37 mouse cellular contexts compared by ENCODE assay signal in the genomic region with DNA sequence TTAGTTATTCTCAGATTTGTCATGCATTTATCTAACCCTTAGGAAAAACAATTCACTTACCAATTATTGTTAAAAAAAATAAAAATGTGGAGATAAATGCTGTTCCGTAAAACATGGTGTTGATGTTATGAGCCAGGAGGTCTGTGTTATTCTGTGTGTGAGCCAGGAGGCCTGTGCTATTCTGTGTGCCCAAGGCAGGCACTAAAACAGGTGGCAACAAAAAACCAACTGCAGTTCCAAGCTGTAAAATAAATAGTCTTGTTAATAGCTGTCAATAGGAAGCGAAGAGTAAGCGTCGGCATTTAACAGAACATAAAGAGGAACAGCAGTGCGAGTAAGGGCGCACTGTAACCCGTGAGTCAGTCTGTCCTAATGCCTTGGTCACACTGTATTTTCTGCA. TPM values are rescaled to one million over a fixed set of nuclear protein-coding genes. Genes with fewer than 3 reads are reported as not detected.
DNase-seq lines count a peak whose midpoint lies in the region; ATAC-seq and TF ChIP-seq lines count a peak whose summit lies in the region.
"Had no signal": no experiment of that assay in that cellular context is flagged by ENCODE, and none has a peak within 500 bp of the region (broad histone marks: within the 10 kb centered on the region; RNA-seq: fewer than 3 reads in every experiment).

No protein-coding gene starts in this region.

- H3K27me3 ChIP-seq in forebrain, embryonic 14.5 days (replicated peaks; ENCODE audit: control insufficient read depth, insufficient read depth, low read length) = no peaks in the 10 kb centered on the region
- H3K27me3 ChIP-seq in forebrain, embryonic 16.5 days (replicated peaks; ENCODE audit: control insufficient read depth, insufficient read depth, low read length) = no peaks in the 10 kb centered on the region
- H3K27me3 ChIP-seq in kidney, adult 2 months (replicated peaks; ENCODE audit: control insufficient read depth, insufficient read depth, low read length) = no peaks in the 10 kb centered on the region
- no peaks in the 10 kb centered on the region for H3K27me3 ChIP-seq in kidney, embryonic 14.5 days (ENCODE audit: control insufficient read depth, insufficient read depth, low read length)
- H3K27me3 ChIP-seq: limb, embryonic 12.5 days; liver, embryonic 15.5 days had no signal

- H3K4me1 ChIP-seq in forebrain, embryonic 14.5 days (ENCODE audit: control insufficient read depth, insufficient read depth, low read length) = peaks cover 6% of the 10 kb centered on the region; the same call in 1 of the 2 replicates
- H3K4me1 ChIP-seq in forebrain, embryonic 16.5 days (replicated peaks; ENCODE audit: control insufficient read depth, insufficient read depth, low read length) = peaks cover 14% of the 10 kb centered on the region
- H3K4me1 ChIP-seq in kidney, adult 2 months (ENCODE audit: control insufficient read depth, insufficient read depth, low read length) = no peaks in the 10 kb centered on the region; the same call in 1 of the 2 replicates
- H3K4me1 ChIP-seq in kidney, embryonic 14.5 days (ENCODE audit: control insufficient read depth, insufficient read depth, low read length) = peaks cover 7% of the 10 kb centered on the region; the same call in 1 of the 2 replicates

- WGBS in forebrain, embryonic 14.5 days = 81% methylated on average over 7 of the region's 7 CpGs
- 69% methylated on average over 7 of the region's 7 CpGs for WGBS in forebrain, embryonic 16.5 days
- 82% methylated on average over 7 of the region's 7 CpGs for WGBS in kidney, adult 2 months
- WGBS in kidney, embryonic 14.5 days = 79% methylated on average over 7 of the region's 7 CpGs

- H3K4me2 ChIP-seq in forebrain, embryonic 14.5 days (ENCODE audit: low read length) = no peak overlapping the region
- H3K4me2 ChIP-seq in forebrain, embryonic 16.5 days (ENCODE audit: low read length) = no peak overlapping the region
- no peak overlapping the region for H3K4me2 ChIP-seq in kidney, embryonic 14.5 days (replicated peaks; ENCODE audit: low read depth, low read length)
- H3K4me2 ChIP-seq: limb, embryonic 12.5 days; liver, embryonic 15.5 days; lung, embryonic 14.5 days had no signal

- H3K27ac ChIP-seq in forebrain, embryonic 14.5 days (ENCODE audit: low read depth, low read length) = no peak overlapping the region
- H3K27ac ChIP-seq in forebrain, embryonic 16.5 days (ENCODE audit: low read length) = no peak overlapping the region
- no peak overlapping the region for H3K27ac ChIP-seq in kidney, adult 2 months (ENCODE audit: insufficient read depth, low read depth, low read length)
- H3K27ac ChIP-seq in kidney, embryonic 14.5 days (ENCODE audit: low read depth, low read length) = no peak overlapping the region
- H3K27ac ChIP-seq: limb, embryonic 12.5 days; liver, embryonic 15.5 days; midbrain, embryonic 10.5 days had no signal

- ATAC-seq in forebrain, embryonic 14.5 days = no peak
- ATAC-seq in forebrain, embryonic 16.5 days = no peak
- ATAC-seq in kidney, embryonic 14.5 days (ENCODE audit: low FRiP score, low TSS enrichment) = no peak
- ATAC-seq: hindbrain, embryonic 16.5 days; midbrain, embryonic 16.5 days had no signal

- no peaks in the 10 kb centered on the region for H3K9me3 ChIP-seq in forebrain, embryonic 14.5 days (replicated peaks; ENCODE audit: control insufficient read depth, low read length)
- H3K9me3 ChIP-seq in forebrain, embryonic 16.5 days (ENCODE audit: control insufficient read depth, low read length) = no peaks in the 10 kb centered on the region
- H3K9me3 ChIP-seq in kidney, embryonic 14.5 days (ENCODE audit: control insufficient read depth, low read length) = no peaks in the 10 kb centered on the region
- H3K9me3 ChIP-seq: limb, embryonic 12.5 days; liver, embryonic 15.5 days; midbrain, embryonic 10.5 days had no signal

- no peak overlapping the region for H3K9ac ChIP-seq in forebrain, embryonic 14.5 days (ENCODE audit: low read length)
- no peak overlapping the region for H3K9ac ChIP-seq in forebrain, embryonic 16.5 days (replicated peaks; ENCODE audit: low read depth, low read length)
- H3K9ac ChIP-seq in kidney, embryonic 14.5 days (ENCODE audit: low read depth, low read length) = no peak overlapping the region
- H3K9ac ChIP-seq: limb, embryonic 12.5 days; liver, embryonic 15.5 days; lung, embryonic 14.5 days had no signal

- TF ChIP-seq CTCF in kidney, adult 2 months (conservative IDR thresholded peaks at IDR 0.05; ENCODE audit: insufficient read depth, insufficient read length, low read depth, low read length) = no peak

- DNase-seq in forebrain, embryonic 14.5 days (ENCODE audit: low spot score) = peak; percentile 37
- DNase-seq in kidney, adult 2 months = peak; percentile 13
- DNase-seq in layer of hippocampus, adult 8-10 months (ENCODE audit: low spot score in 2 of 2) = peak; percentile 12 to 31
- no peak for DNase-seq in urinary bladder, postnatal 36 days (ENCODE audit: low spot score in 2 of 2)
- no peak for DNase-seq in adrenal gland, adult 2 months
- DNase-seq: adrenal gland, postnatal 36 days; cerebellum, adult 8-10 months; cerebellum, postnatal 25 days; kidney, adult 8-10 months; kidney, postnatal 10 days; lung, embryonic 14.5 days; lung, postnatal 14 days; thymus, adult 2 months; thymus, postnatal 36 days had no signal

- peaks cover 2% of the 10 kb centered on the region; the same call in 1 of the 2 replicates for H3K36me3 ChIP-seq in forebrain, embryonic 14.5 days (ENCODE audit: control insufficient read depth, insufficient read depth, low read length)
- H3K36me3 ChIP-seq in forebrain, embryonic 16.5 days (ENCODE audit: control insufficient read depth, insufficient read depth) = no peaks in the 10 kb centered on the region; the same call in 1 of the 2 replicates
- H3K36me3 ChIP-seq in kidney, adult 2 months (ENCODE audit: control insufficient read depth, insufficient read depth, low read length) = no peaks in the 10 kb centered on the region; the same call in 1 of the 2 replicates
- 0 out of 2 replicates have a peak, but pooled peaks cover 3% of the 10 kb centered on the region for H3K36me3 ChIP-seq in kidney, embryonic 14.5 days (ENCODE audit: control insufficient read depth, insufficient read depth, low read length)

- TF ChIP-seq POLR2A in kidney, adult 2 months (IDR thresholded peaks at IDR 0.05; ENCODE audit: low read depth, low read length) = no peak

- H3K4me3 ChIP-seq in forebrain, embryonic 14.5 days (ENCODE audit: low read depth, low read length) = no peak overlapping the region
- no peak overlapping the region for H3K4me3 ChIP-seq in forebrain, embryonic 16.5 days (replicated peaks; ENCODE audit: low read length)
- H3K4me3 ChIP-seq in kidney, adult 2 months (ENCODE audit: insufficient read depth, low read depth, low read length) = no peak overlapping the region
- H3K4me3 ChIP-seq in kidney, embryonic 14.5 days (ENCODE audit: low read length) = no peak overlapping the region
- H3K4me3 ChIP-seq: limb, embryonic 12.5 days; liver, embryonic 15.5 days; midbrain, embryonic 10.5 days had no signal

RNA-seq across cellular contexts. Expression of a gene that starts 4.9 kb away (rescaled TPM):
- 6.0 and 8.4 TPM in 2 replicates for polyA plus RNA-seq in forebrain, embryonic 14.5 days (2014; fragmentation: Nextera tagmentation; extraction: Ambion mirVana)
- 7.2 and 8.8 TPM in 2 replicates for polyA plus RNA-seq in forebrain, embryonic 16.5 days (2015; fragmentation: Nextera tagmentation; extraction: Ambion mirVana)
- polyA plus RNA-seq in kidney, adult 2 months (2012; rRNA removed) = 10.8 and 16.1 TPM in 2 replicates
- 6.8 and 8.5 TPM in 2 replicates for polyA plus RNA-seq in kidney, embryonic 14.5 days (2014; fragmentation: Nextera tagmentation; extraction: Ambion mirVana)
- 10 to 100 TPM; 16.8 to 20.0 (median 18.8) TPM for total RNA-seq in layer of hippocampus, adult 8-10 months (2022)
- total RNA-seq in adrenal gland, adult 2 months (2021) = 10 to 100 TPM in 1 of 2 experiments, 1 to 10 TPM in 1; 9.5 to 16.8 TPM
- 20.7 and 27.7 TPM in 2 replicates for polyA plus RNA-seq in adrenal gland, adult 2 months (2012; rRNA removed)

RNA-seq across cellular contexts. Expression of a gene that starts 15.4 kb away (rescaled TPM):
- polyA plus RNA-seq in forebrain, embryonic 14.5 days (2014; fragmentation: Nextera tagmentation; extraction: Ambion mirVana) = not detected in 2 replicates
- polyA plus RNA-seq in forebrain, embryonic 16.5 days (2015; fragmentation: Nextera tagmentation; extraction: Ambion mirVana) = not detected in 2 replicates
- not detected in 2 replicates for polyA plus RNA-seq in kidney, adult 2 months (2012; rRNA removed)
- polyA plus RNA-seq in kidney, embryonic 14.5 days (2014; fragmentation: Nextera tagmentation; extraction: Ambion mirVana) = not detected in 2 replicates
- total RNA-seq in layer of hippocampus, adult 8-10 months (2022) = not detected
- total RNA-seq in adrenal gland, adult 2 months (2021) = not detected
- polyA plus RNA-seq in adrenal gland, adult 2 months (2012; rRNA removed) = not detected in 2 replicates
- total RNA-seq: adrenal gland, postnatal 36 days; gastrocnemius, adult 18-20 months; gastrocnemius, postnatal 4 days; heart, adult 8-10 months; heart, postnatal 25 days; left cerebral cortex, adult 18-20 months; left cerebral cortex, postnatal 25 days; liver, adult 2 months; megakaryocyte progenitor cell, adult 5-6 weeks; neutrophil, adult 5-6 weeks had no signal
- polyA plus RNA-seq: embryonic facial prominence, embryonic 11.5 days; frontal cortex, adult 2 months; heart, embryonic 14.5 days; hindbrain, embryonic 11.5 days; hindbrain, embryonic 16.5 days; intestine, embryonic 14.5 days; large intestine, adult 2 months; limb, embryonic 12.5 days; liver, adult 2 months; liver, embryonic 15.5 days; lung, embryonic 14.5 days; midbrain, embryonic 10.5 days; midbrain, embryonic 16.5 days; neural tube, embryonic 11.5 days; thymus, adult 2 months had no signal

RNA-seq across cellular contexts. Expression of a gene that starts 41.7 kb away (rescaled TPM):
- 10.0 and 10.4 TPM in 2 replicates for polyA plus RNA-seq in forebrain, embryonic 14.5 days (2014; fragmentation: Nextera tagmentation; extraction: Ambion mirVana)
- 12.9 and 13.2 TPM in 2 replicates for polyA plus RNA-seq in forebrain, embryonic 16.5 days (2015; fragmentation: Nextera tagmentation; extraction: Ambion mirVana)
- 8.1 and 10.4 TPM in 2 replicates for polyA plus RNA-seq in kidney, adult 2 months (2012; rRNA removed)
- polyA plus RNA-seq in kidney, embryonic 14.5 days (2014; fragmentation: Nextera tagmentation; extraction: Ambion mirVana) = 12.6 and 13.2 TPM in 2 replicates
- 10 to 100 TPM; 33.7 to 56.3 (median 49.8) TPM for total RNA-seq in layer of hippocampus, adult 8-10 months (2022)
- 10 to 100 TPM; 12.4 to 14.5 TPM for total RNA-seq in adrenal gland, adult 2 months (2021)
- 2.2 and 5.9 TPM in 2 replicates for polyA plus RNA-seq in adrenal gland, adult 2 months (2012; rRNA removed)

RNA-seq across cellular contexts. Expression of a gene that starts 41.8 kb away (rescaled TPM):
- polyA plus RNA-seq in forebrain, embryonic 14.5 days (2014; fragmentation: Nextera tagmentation; extraction: Ambion mirVana) = 6.9 and 7.3 TPM in 2 replicates
- polyA plus RNA-seq in forebrain, embryonic 16.5 days (2015; fragmentation: Nextera tagmentation; extraction: Ambion mirVana) = 7.3 and 8.2 TPM in 2 replicates
- polyA plus RNA-seq in kidney, adult 2 months (2012; rRNA removed) = 0.31 and 0.43 TPM in 2 replicates
- 10.4 and 23.3 TPM in 2 replicates for polyA plus RNA-seq in kidney, embryonic 14.5 days (2014; fragmentation: Nextera tagmentation; extraction: Ambion mirVana)
- 1 to 10 TPM in 2 of 4 experiments, under 1 TPM in 2; 0.29 to 1.5 (median 0.89) TPM for total RNA-seq in layer of hippocampus, adult 8-10 months (2022)
- 1 to 10 TPM in 1 of 2 experiments, under 1 TPM in 1; 0.52 to 1.2 TPM for total RNA-seq in adrenal gland, adult 2 months (2021)
- polyA plus RNA-seq in adrenal gland, adult 2 months (2012; rRNA removed) = 0.17 and 0.22 TPM in 2 replicates

RNA-seq across cellular contexts. Expression of a gene that starts 41.9 kb away (rescaled TPM):
- 77.3 and 98.6 TPM in 2 replicates for polyA plus RNA-seq in forebrain, embryonic 14.5 days (2014; fragmentation: Nextera tagmentation; extraction: Ambion mirVana)
- 99.9 and 109 TPM in 2 replicates for polyA plus RNA-seq in forebrain, embryonic 16.5 days (2015; fragmentation: Nextera tagmentation; extraction: Ambion mirVana)
- polyA plus RNA-seq in kidney, adult 2 months (2012; rRNA removed) = 0.15 and 0.22 TPM in 2 replicates
- 20.3 and 41.4 TPM in 2 replicates for polyA plus RNA-seq in kidney, embryonic 14.5 days (2014; fragmentation: Nextera tagmentation; extraction: Ambion mirVana)
- 1 to 10 TPM; 1.2 to 2.7 (median 1.7) TPM for total RNA-seq in layer of hippocampus, adult 8-10 months (2022)
- under 1 TPM; 0.17 to 0.24 TPM for total RNA-seq in adrenal gland, adult 2 months (2021)
- 0.17 and 1.1 TPM in 2 replicates for polyA plus RNA-seq in adrenal gland, adult 2 months (2012; rRNA removed)
- polyA plus RNA-seq: liver, adult 2 months had no signal

Comparison
In these comparisons a context has a peak if more than half of its experiments do, and no peak if none do; other contexts are left out.
1. DNase-seq: peak in forebrain, embryonic 14.5 days (single experiment), kidney, adult 2 months (single experiment) and layer of hippocampus, adult 8-10 months (2 of 2); none in urinary bladder, postnatal 36 days (0 of 2) and adrenal gland, adult 2 months (single experiment).